Mouse (Mus musculus) ZHBTc4 (cell line): ENCODE results near the gene Tmem63a.

Experiments
- DNase-seq: peaks from one replicate; pipeline ENCODE4 v3.0.0-alpha.2; 2011; ENCODE audit warnings: low read depth, low spot score

The Tmem63a gene

GRCm38 (mm10) chr1:180942166-180943031 lies at the start of gene Tmem63a:
Gene Tmem63a, plus strand, starts transcription at chr1:180942344.
- peak; percentile 70 for DNase-seq

GRCm38 (mm10) chr1:180892808-180893207 lies 49.3 kb upstream of the Tmem63a start, which contains the start of gene Lefty2:
Gene Lefty2, plus strand, starts transcription at chr1:180893108.
- DNase-seq: no peak

- peak; percentile 81 for DNase-seq
Measured at GRCm38 (mm10) chr1:180894088-180894987, 47.8 kb upstream of the Tmem63a start.

- DNase-seq: peak; percentile 76
Measured at GRCm38 (mm10) chr1:180901107-180901506, 41.0 kb upstream of the Tmem63a start.

GRCm38 (mm10) chr1:180902915-180903314 lies 39.2 kb upstream of the Tmem63a start:
- DNase-seq: peak; percentile 89

GRCm38 (mm10) chr1:180903666-180904038 lies 38.5 kb upstream of the Tmem63a start:
- DNase-seq: no peak

- peak; percentile 98 for DNase-seq
Measured at GRCm38 (mm10) chr1:180904039-180904814, 37.9 kb upstream of the Tmem63a start, which contains the start of gene Pycr2. Gene Pycr2, plus strand, starts transcription at chr1:180904293.

- no peak for DNase-seq
Measured at GRCm38 (mm10) chr1:180904815-180905080, 37.4 kb upstream of the Tmem63a start.

GRCm38 (mm10) chr1:180905307-180905706 lies 36.8 kb upstream of the Tmem63a start:
- DNase-seq: no peak

- no peak for DNase-seq
Measured at GRCm38 (mm10) chr1:180905876-180906275, 36.3 kb upstream of the Tmem63a start.

GRCm38 (mm10) chr1:180906461-180907147 lies 35.5 kb upstream of the Tmem63a start:
- peak; percentile 59 for DNase-seq

GRCm38 (mm10) chr1:180911138-180911537 lies 31.0 kb upstream of the Tmem63a start:
- DNase-seq: no peak

GRCm38 (mm10) chr1:180911653-180912287 lies 30.4 kb upstream of the Tmem63a start:
- DNase-seq: no peak

- no peak for DNase-seq
Measured at GRCm38 (mm10) chr1:180912792-180913191, 29.4 kb upstream of the Tmem63a start.

- no peak for DNase-seq
Measured at GRCm38 (mm10) chr1:180913797-180914196, 28.3 kb upstream of the Tmem63a start.

GRCm38 (mm10) chr1:180916425-180916824 lies 25.7 kb upstream of the Tmem63a start:
- DNase-seq: no peak

GRCm38 (mm10) chr1:180917053-180917452 lies 25.1 kb upstream of the Tmem63a start:
- no peak for DNase-seq

GRCm38 (mm10) chr1:180919686-180920085 lies 22.5 kb upstream of the Tmem63a start:
- DNase-seq: peak; percentile 91

- no peak for DNase-seq
Measured at GRCm38 (mm10) chr1:180922273-180923048, 19.7 kb upstream of the Tmem63a start.

GRCm38 (mm10) chr1:180924737-180925136 lies 17.4 kb upstream of the Tmem63a start:
- DNase-seq: peak; percentile 88
